Mouse (Mus musculus) megakaryocyte progenitor cell, adult 5-6 weeks (primary cell): ENCODE results near the gene Cd8b1. TPM values are rescaled to one million over a fixed set of nuclear protein-coding genes. Genes with fewer than 3 reads are reported as not detected.

ENCODE experiments used
- ATAC-seq: replicated peaks from 2 replicates; pipeline ENCODE4 v1.8.0; 2016; ENCODE audit warnings: mild to moderate bottlenecking, moderate TSS enrichment, inconsistent platforms; ENCODE audit not compliant: poor library complexity
- total RNA-seq, 2 experiments: library from RNA; stranded (forward) in 1 of 2; stranded (reverse) in 1 of 2; fragments of 157-497, 149-512 nt in 1 of 2; fragments of 200-1000 nt in 1 of 2; gene quantifications; 2 replicates each; pipeline versions ENCODE4 v1.2.3 to v1.2.4; 2015 to 2017

Gene Cd8b1
- total RNA-seq, 2 experiments from 2014 or later, result not detected

DNA sequence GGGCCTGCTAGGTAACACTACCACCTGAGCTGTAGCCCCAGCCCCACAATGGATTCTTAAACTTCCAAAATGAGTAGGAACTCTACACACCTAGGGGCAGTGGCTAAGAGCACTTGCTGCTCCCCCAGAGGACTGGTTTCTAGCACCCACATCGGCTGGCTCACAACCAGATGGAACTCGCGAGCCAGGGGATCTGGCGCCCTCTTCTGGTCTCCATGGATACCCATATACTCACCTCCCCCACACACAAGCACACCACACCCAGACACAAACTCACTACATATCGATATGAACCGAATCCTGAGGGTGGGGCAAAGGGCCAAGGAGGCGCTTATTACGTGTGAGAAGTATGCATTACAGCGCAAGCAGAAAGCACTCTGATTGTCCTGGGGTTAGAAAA, 25.4 kb downstream of the Cd8b1 start:
- ATAC-seq, result no peak

DNA sequence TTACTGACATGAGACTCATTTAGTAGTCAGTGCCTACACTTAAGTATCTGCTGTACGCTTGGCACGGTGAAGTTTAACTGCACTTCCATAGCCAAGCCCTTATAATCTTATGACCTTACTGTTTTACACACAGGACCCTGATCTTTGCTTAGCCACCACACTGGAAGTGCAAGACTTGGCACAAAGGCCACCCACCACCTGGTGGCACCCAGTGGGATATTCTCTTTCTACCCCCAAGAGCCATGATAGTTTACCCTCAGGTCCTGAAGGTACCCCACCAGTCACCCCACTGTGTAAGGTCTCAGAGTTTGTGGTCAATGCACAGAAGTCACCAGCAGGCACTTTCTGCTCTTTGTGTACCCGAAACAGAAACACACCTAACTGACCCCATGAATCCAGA, 28.6 kb downstream of the Cd8b1 start:
- no peak for ATAC-seq

DNA sequence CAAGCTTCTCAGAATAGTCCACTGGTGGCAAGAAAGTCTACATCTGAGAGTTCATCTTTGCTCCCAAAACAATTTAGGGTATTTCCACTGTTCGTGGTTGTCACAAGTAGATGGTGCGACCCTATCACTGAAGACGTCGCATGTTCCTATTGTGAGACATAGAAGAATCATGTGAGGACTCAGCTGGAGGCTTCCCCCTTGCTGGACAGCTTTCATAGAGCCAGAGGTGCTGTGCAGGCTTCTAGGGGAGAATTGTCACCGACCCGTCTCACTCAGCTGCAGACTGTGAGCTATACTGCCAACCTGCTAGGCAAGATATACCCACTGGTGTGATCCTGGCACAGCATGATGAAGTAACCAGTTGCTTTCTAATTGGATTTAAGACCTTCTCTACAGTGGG, 29.6 kb downstream of the Cd8b1 start:
- ATAC-seq, result no peak

DNA sequence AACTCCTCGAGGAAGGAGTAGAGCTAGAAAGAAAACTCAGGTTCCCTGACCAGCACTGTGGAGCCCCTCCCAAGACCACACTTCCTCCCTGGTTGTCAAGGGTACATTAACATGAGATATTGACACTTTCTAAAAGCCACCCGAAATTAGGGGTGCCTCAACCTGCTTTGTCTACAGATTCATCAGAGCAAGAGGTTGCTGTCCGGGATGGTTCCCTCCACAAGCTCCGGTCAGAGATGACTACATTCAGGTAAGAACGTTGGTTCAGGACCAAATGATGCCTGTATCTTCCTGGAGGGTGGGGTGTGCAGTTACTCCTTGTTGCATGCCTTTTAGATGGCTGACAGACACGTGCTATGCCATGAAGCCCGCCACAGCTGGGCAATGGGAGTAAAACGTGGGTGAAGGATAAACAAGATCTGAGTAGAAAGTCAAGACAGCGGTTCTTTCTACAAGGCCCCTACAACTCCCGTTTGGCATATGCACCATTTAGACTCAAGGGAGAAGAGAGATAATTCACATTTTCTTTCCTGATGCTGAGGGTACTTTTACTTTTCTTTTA, 30.4 kb downstream of the Cd8b1 start:
- ATAC-seq, result no peak

DNA sequence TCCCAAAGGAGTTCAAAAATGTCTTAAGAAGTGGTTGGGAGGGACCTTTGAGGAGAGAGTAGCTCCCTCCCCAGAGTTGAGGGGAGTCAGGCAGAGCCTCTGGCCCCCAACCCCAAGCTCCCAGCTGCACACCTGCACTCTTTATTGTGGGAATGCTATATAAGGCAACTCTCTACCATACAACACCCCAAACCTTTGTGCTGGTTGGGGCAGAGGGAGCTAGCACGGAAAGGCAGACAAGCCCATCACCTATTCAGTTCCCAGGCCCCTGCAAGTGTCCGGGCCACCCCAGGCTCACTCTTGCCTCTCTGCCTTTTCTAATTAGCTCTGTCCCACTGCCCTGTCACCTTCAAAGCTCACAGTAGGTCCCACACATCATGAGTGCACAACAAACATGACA, 31.1 kb downstream of the Cd8b1 start:
- no peak for ATAC-seq

DNA sequence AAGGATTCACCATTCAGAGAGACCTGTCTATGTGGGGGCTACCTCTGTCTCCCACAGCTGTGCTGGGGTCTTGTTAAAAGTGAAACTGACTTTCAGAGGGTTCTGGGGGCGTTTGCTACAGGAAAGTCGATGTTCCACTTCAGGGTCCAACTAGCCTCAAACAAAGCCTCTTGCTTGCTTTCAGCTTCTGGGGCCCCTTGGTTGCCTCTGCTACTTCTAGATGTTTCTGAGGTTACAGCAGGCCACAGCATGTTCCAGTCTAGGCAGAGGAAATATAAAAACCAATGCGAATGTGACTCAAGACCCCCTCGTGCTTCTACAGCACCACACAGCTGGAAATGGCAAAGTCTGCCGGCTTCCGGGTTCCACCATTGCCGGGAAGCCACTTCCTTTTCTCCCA, 34.9 kb downstream of the Cd8b1 start:
- no peak for ATAC-seq

DNA sequence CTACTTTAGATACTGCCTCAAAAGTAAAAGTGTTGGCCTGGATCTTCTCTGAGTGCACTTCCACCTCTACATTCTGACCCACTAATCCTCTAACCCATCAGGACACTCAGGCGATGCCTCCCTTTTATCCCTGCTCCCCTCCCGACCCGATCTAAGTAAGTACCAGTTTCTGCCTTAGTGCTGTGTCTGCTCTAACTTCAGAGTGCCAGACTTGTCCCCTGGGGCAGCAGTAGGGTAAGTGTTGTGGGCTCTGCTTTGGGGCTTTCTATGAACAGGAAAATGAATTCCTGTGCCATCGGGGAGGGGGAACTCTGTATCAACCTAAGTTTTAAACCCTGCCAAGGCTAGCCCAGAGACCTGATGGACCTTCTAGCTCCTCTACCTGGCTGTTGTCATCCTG, 37.6 kb downstream of the Cd8b1 start:
- ATAC-seq, result no peak

DNA sequence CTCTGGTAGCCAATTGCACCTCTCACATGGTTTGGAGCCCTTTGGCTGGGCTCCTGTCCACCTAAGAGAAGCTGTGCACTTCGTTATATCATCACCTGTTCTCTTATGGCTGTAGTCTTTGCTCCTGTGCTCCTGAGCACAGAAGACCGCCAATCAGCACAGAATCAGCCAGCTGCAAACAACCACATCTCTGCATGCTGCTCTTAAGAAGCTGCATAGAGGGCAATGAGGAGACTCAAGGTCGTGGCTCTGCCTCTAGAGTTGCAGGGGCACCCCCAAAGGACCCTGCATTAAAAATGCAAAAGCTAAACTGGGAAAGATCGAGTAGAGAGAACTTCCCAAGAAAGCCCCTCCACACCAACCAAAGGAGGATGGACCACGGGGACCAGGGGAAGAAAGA, 38.2 kb downstream of the Cd8b1 start:
- ATAC-seq, result no peak

DNA sequence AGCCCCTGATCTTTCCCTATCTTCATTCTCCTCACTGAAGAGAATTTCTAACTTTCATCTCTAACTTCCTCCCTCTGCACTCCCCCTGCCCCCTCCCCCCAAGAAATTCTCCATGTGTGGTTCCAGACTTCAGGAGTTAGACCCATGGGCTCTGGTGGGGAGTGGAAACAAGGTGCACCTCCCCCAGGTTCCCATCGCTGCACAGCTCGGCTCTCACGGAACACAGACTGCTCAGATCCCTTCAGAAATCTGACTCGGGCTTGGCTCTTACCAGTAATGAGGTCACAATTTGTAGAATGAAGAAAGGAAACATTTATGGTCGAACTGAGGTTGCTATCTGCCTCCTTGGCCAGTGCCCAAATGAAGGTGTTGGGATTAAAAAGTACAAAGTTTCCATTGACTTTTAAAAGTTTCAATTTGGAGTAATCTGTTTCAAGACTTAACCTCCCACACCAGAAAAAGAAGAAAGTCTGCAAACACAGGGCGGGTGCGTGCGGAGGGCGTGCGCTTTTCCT, 38.6 kb downstream of the Cd8b1 start:
- ATAC-seq, result no peak

DNA sequence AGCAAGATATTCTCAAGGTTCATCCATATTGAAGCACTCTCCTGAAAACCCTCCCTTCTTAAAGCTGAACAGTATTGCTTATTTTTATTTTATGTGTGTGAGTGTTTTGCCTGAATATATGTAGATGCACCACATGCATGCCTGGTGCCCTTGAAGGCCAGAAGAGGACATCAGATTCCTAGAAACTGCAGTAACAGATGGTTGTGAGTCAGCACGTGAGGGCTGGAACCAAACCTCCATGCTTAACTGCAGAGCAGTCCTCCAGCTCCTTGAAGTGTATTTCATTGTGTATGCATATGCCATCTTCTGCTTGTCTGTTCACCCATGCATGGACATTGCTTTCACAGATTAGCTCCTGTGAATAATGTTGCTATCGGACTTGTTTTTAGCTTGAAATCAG, 41.4 kb downstream of the Cd8b1 start:
- ATAC-seq, result no peak

DNA sequence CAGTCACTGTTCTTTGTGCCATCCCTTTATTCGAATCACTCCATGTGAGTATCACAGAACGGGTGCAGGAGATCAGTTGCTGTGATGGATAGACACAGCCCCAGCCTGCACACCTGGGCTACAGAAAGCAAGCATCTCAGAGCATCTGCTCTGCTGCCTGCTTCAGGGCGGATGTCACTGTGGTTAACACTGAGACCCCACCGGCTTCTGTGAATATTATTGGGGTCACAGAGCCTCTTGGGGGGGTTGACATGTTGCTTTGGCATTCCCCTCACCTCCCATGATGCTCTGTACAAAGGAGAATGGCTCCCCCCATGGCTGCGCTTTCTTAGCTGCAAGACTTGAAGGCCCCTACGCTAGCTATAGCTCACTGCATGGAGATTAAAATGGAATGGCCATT, 46.8 kb downstream of the Cd8b1 start:
- ATAC-seq, result no peak

DNA sequence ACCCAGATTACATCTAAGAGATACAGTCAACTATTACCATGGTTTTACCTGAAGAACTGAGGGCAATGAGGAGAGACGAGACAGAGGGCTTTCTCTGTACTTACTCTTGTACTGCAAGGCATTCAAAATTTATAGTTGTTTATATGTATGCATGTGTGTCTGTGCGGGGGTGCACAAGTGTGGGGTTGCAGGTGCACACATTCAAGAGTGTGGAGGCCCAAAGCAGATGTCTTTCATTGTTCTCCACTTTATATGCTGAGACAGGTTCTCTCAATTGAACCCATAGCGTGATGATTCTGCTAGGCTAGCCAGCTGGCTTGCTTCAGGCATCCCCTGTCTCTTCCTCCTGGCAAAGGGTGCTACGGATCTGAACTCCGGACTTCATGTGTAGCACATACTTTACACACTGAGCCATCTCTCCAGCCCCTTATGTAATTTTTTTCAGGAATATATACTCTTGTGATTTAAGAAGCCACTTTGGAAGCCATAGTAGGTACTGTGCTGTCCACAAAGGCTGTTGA, 48.6 kb downstream of the Cd8b1 start:
- ATAC-seq, result no peak

DNA sequence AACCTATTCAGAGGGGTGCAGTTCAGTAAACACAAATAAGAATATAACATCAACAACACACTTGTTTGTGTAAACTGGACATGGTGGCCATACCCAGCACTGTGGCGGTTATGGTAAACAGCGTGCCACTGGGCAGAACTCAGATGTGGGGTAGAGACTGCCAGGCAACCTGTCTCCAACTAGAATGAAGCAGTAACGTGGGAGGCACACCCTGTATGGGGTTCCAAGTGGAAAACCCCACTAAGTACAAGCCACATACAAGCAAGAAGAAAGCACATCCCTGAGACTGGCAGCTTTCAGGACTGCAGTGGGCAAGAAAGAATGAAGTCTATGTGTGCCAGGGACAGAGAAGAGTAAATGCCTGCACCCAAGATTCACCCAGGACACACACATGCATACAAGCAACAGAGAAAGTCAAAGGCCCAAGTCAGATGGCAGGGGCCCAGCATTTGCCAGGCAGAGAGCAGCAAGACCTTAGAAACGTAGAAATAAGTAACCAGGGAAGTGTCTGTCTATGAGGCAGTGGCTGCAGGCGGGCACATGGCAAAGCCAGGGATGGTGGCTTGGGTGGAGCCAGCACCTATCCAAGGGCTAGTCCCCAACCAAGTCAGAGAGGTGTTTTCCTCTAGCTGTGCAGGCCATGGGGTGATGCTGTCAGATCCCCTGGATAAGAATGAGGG, 49.6 kb downstream of the Cd8b1 start:
- ATAC-seq, result no peak

DNA sequence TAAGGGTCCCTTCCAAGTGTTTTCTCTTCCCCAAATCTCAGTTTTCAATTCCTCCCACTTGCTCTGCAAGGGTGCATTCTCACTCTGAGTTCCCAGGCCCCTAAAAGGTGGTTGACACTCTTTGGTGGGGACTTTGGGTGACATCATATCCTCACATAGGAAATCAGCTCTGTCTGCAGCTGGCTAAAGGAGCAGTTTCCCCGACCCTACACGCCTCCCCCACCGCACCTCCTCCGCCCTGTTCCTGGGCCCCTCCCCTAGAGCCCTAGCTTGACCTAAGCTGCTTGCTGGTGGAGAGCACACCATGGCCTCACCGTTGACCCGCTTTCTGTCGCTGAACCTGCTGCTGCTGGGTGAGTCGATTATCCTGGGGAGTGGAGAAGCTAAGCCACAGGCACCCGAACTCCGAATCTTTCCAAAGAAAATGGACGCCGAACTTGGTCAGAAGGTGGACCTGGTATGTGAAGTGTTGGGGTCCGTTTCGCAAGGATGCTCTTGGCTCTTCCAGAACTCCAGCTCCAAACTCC, 50.7 kb downstream of the Cd8b1 start, which contains the start of gene Cd8a:
TSS of gene Cd8a (plus strand) at position 179 of the 527 bp plus-strand sequence.
- ATAC-seq, result no peak

DNA sequence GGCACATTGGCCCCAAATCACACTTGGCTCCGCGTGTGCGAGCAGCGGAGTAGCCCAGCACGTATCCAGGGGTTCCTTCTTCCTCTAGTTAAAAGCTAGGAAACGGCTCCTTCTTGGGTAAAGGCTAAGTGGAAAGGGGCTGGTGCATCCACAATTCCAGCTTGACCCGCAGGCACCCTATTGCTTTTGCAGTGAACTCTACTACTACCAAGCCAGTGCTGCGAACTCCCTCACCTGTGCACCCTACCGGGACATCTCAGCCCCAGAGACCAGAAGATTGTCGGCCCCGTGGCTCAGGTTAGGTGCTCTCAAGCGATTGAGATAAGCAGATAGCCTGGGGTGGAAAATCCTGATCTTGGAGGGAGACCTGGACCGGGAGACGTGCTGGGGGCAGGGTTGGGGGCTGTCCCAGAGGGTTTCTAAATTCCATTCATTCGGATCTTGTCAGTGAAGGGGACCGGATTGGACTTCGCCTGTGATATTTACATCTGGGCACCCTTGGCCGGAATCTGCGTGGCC, 51.8 kb downstream of the Cd8b1 start:
- ATAC-seq, result no peak

DNA sequence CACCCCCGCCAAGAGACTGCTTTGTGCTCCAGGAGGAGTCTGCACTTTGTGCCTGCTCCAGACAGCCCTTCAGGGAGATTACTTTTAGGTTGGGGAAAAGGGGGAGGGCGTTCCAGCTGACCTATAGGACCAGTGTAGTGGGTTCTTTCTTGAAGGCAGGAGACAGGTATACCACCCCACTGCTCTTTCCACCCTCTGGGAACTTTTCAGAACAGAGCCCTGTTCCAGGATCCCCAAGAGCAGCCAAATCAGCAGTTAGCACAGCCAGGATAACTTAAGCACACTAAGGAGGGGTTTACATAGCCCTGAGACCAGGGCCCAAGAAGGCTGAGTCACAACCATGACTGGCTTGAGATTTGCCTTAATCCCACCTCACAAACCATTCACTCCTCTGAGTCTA, 52.3 kb downstream of the Cd8b1 start:
- ATAC-seq, result no peak

DNA sequence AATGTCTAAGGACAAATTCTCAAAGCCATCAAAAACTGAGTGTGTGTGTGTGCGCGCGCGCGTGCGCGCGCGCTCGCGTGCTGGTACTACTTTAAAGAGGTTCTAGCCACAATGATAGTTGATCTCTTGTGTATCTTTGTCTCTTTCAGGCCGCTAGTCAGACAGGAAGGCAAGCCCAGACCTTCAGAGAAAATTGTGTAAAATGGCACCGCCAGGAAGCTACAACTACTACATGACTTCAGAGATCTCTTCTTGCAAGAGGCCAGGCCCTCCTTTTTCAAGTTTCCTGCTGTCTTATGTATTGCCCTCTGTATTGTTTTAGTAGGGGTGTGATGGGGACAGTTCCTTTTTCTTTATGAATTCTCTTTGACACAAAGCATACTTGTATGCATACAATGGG, 54.1 kb downstream of the Cd8b1 start:
- no peak for ATAC-seq

DNA sequence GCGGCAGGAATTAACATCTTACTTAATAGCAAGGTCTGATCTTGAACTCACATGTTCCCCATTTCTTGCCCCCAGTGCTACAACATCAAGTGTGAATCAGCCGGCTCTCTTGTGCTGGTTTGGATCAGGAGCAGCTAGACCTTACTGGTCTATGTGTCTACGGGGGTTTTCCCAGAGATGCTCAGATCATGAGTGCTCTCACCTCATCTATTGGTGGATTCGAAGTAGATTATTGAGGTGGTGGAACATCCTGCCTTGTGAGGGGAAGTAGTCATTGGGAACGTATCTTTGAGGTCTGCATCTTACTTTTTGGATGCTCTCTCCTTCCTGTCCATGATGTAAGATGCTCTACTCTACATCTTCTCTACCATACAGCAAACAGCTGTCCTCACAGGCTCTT, 59.1 kb downstream of the Cd8b1 start:
- no peak for ATAC-seq
